Mouse (Mus musculus) midbrain, embryonic 13.5 days (tissue): Measurements from ENCODE around the gene Fhl1. TPM values are rescaled to one million over a fixed set of nuclear protein-coding genes. Genes with fewer than 3 reads are reported as not detected.
A peak's percentile ranks its signal among the peaks of the same experiment; 100 is the strongest.

Source experiments
- ATAC-seq: fragments of 200-750 bp; cut with Nextera tagmentation; 2 replicates; pipeline ENCODE4 v1.8.0; 2017; ENCODE audit warnings: mild to moderate bottlenecking, moderate TSS enrichment, moderate library complexity
- H3K27ac ChIP-seq: fragments of 300-500 bp; sonication (generic); 2 replicates; pipeline ENCODE4 v1.5.1; 2015; ENCODE audit warnings: inconsistent platforms, mild to moderate bottlenecking, moderate library complexity
- H3K27me3 ChIP-seq: fragments of 300-500 bp; sonication (generic); 2 replicates; pipeline ENCODE4 v1.6.1; 2015; ENCODE audit warnings: mild to moderate bottlenecking, inconsistent platforms
- H3K36me3 ChIP-seq: fragments of 300-500 bp; sonication (generic); 2 replicates; pipeline ENCODE4 v1.6.1; 2015; ENCODE audit warnings: mild to moderate bottlenecking, inconsistent platforms
- H3K4me1 ChIP-seq: fragments of 300-500 bp; sonication (generic); replicated peaks from 2 replicates; pipeline ENCODE4 v1.6.1; 2015; ENCODE audit warnings: inconsistent platforms
- H3K4me2 ChIP-seq: fragments of 300-500 bp; sonication (generic); replicated peaks from 2 replicates; pipeline ENCODE4 v1.6.1; 2015; ENCODE audit warnings: moderate library complexity, mild to moderate bottlenecking, inconsistent platforms
- H3K4me3 ChIP-seq: fragments of 300-500 bp; sonication (generic); replicated peaks from 2 replicates; pipeline ENCODE4 v1.5.1; 2015; ENCODE audit warnings: mild to moderate bottlenecking, inconsistent platforms
- H3K9ac ChIP-seq: fragments of 300-500 bp; sonication (generic); replicated peaks from 2 replicates; pipeline ENCODE4 v1.6.1; 2015; ENCODE audit warnings: mild to moderate bottlenecking, inconsistent platforms
- H3K9me3 ChIP-seq: fragments of 300-500 bp; sonication (generic); 2 replicates; pipeline ENCODE4 v1.6.1; 2016; ENCODE audit warnings: mild to moderate bottlenecking, inconsistent platforms
- WGBS: fragments of 180-500 bp; shearing (Covaris S2); methylation state at CpG from one replicate; pipeline ENCODE4 v1.1.7; 2015; 5-methylcytosine and 5-hydroxymethylcytosine counted together
- polyA plus RNA-seq: library from polyadenylated mRNA; unstranded; fragments of >200 nt; fragmentation: Nextera tagmentation; extraction: Ambion mirVana; gene quantifications from 2 replicates; pipeline ENCODE4 v1.2.1, GENCODE M21; 2015

Fhl1 gene
- polyA plus RNA-seq = 108 and 113 TPM in 2 replicates

GRCm38 (mm10) chrX:56731306-56732201 is at the start of gene Fhl1:
Gene Fhl1, plus strand, starts transcription at chrX:56731787.
- peak within 1 kb of the TSS; percentile 58 for H3K4me3 ChIP-seq

GRCm38 (mm10) chrX:56682156-56682720 is 49.3 kb upstream of the Fhl1 start:
- no peak for ATAC-seq
- H3K27me3 ChIP-seq = no peaks in the 10 kb centered on the region
- H3K27ac ChIP-seq = no peak overlapping the region
- no peak overlapping the region for H3K4me2 ChIP-seq
- no peak overlapping the region for H3K9ac ChIP-seq
- no peaks in the 10 kb centered on the region for H3K9me3 ChIP-seq
- H3K4me3 ChIP-seq = no peak overlapping the region
- H3K4me1 ChIP-seq = no peaks in the 10 kb centered on the region
- H3K36me3 ChIP-seq = no peaks in the 10 kb centered on the region
- WGBS = 67% methylated on average over 1 of the region's 1 CpGs

More at GRCm38 (mm10) chrX:56731306-56732201, at the start of gene Fhl1:
- Histone ChIP-seq H3K27me3 (no peaks in the 10 kb centered on the region), H3K9ac (peak within 1 kb of the TSS; percentile 73), H3K27ac (peak within 1 kb of the TSS; percentile 87), H3K36me3 (no peaks in the 10 kb centered on the region), H3K4me2 (peak within 1 kb of the TSS; percentile 55), H3K9me3 (no peaks in the 10 kb centered on the region), H3K4me1 (peaks cover 5% of the 10 kb centered on the region; the same call in 1 of the 2 replicates)
- ATAC-seq = peak; percentile 95
- 35% methylated on average over 62 of the region's 106 CpGs for WGBS

GRCm38 (mm10) chrX:56683521-56683920 is 48.1 kb upstream of the Fhl1 start:
- Histone ChIP-seq H3K9ac (no peak overlapping the region), H3K9me3 (no peaks in the 10 kb centered on the region)
- no peak for ATAC-seq

GRCm38 (mm10) chrX:56692554-56692953 is 39.0 kb upstream of the Fhl1 start:
- Histone ChIP-seq H3K9me3 (no peaks in the 10 kb centered on the region), H3K27me3 (no peaks in the 10 kb centered on the region), H3K27ac (no peak overlapping the region), H3K4me3 (no peak overlapping the region), H3K9ac (no peak overlapping the region), H3K4me1 (no peaks in the 10 kb centered on the region), H3K4me2 (no peak overlapping the region), H3K36me3 (no peaks in the 10 kb centered on the region)
- 90% methylated on average over 6 of the region's 6 CpGs for WGBS
- no peak for ATAC-seq

More at GRCm38 (mm10) chrX:56683521-56683920, 48.1 kb upstream of the Fhl1 start:
- no peaks in the 10 kb centered on the region for H3K27me3 ChIP-seq
- H3K4me1 ChIP-seq = no peaks in the 10 kb centered on the region
- H3K4me2 ChIP-seq = no peak overlapping the region
- no peaks in the 10 kb centered on the region for H3K36me3 ChIP-seq
- 77% methylated on average over 10 of the region's 10 CpGs for WGBS
- no peak overlapping the region for H3K27ac ChIP-seq
- no peak overlapping the region for H3K4me3 ChIP-seq

GRCm38 (mm10) chrX:56694539-56694938 is 37.0 kb upstream of the Fhl1 start:
- Histone ChIP-seq H3K4me2 (no peak overlapping the region), H3K27me3 (no peaks in the 10 kb centered on the region), H3K4me1 (no peaks in the 10 kb centered on the region), H3K27ac (no peak overlapping the region), H3K9ac (no peak overlapping the region), H3K36me3 (no peaks in the 10 kb centered on the region), H3K4me3 (no peak overlapping the region), H3K9me3 (no peaks in the 10 kb centered on the region)
- ATAC-seq = no peak
- 95% methylated on average over 2 of the region's 2 CpGs for WGBS

- Histone ChIP-seq H3K9ac (no peak overlapping the region), H3K36me3 (no peaks in the 10 kb centered on the region), H3K4me1 (no peaks in the 10 kb centered on the region), H3K27me3 (no peaks in the 10 kb centered on the region), H3K4me3 (no peak overlapping the region), H3K4me2 (no peak overlapping the region), H3K9me3 (no peaks in the 10 kb centered on the region), H3K27ac (no peak overlapping the region)
- WGBS = 86% methylated on average over 6 of the region's 6 CpGs
- ATAC-seq = no peak
Observed at GRCm38 (mm10) chrX:56697199-56697780, 34.3 kb upstream of the Fhl1 start.

GRCm38 (mm10) chrX:56697886-56698285 is 33.7 kb upstream of the Fhl1 start:
- H3K4me3 ChIP-seq = no peak overlapping the region
- 88% methylated on average over 4 of the region's 4 CpGs for WGBS
- H3K36me3 ChIP-seq = no peaks in the 10 kb centered on the region
- no peaks in the 10 kb centered on the region for H3K27me3 ChIP-seq
- H3K4me2 ChIP-seq = no peak overlapping the region
- H3K9me3 ChIP-seq = no peaks in the 10 kb centered on the region
- no peak overlapping the region for H3K27ac ChIP-seq
- no peak for ATAC-seq
- H3K9ac ChIP-seq = no peak overlapping the region
- no peaks in the 10 kb centered on the region for H3K4me1 ChIP-seq

- Histone ChIP-seq H3K9me3 (no peaks in the 10 kb centered on the region), H3K27me3 (no peaks in the 10 kb centered on the region), H3K4me1 (no peaks in the 10 kb centered on the region), H3K9ac (no peak overlapping the region), H3K4me3 (no peak overlapping the region), H3K27ac (no peak overlapping the region), H3K36me3 (no peaks in the 10 kb centered on the region), H3K4me2 (no peak overlapping the region)
- 82% methylated on average over 3 of the region's 3 CpGs for WGBS
- no peak for ATAC-seq
Observed at GRCm38 (mm10) chrX:56701261-56701660, 30.3 kb upstream of the Fhl1 start.

GRCm38 (mm10) chrX:56703965-56704562 is 27.5 kb upstream of the Fhl1 start:
- H3K9me3 ChIP-seq = no peaks in the 10 kb centered on the region
- H3K36me3 ChIP-seq = no peaks in the 10 kb centered on the region
- H3K4me3 ChIP-seq = no peak overlapping the region
- no peaks in the 10 kb centered on the region for H3K27me3 ChIP-seq
- 83% methylated on average over 8 of the region's 8 CpGs for WGBS
- no peaks in the 10 kb centered on the region for H3K4me1 ChIP-seq
- no peak overlapping the region for H3K4me2 ChIP-seq
- H3K27ac ChIP-seq = no peak overlapping the region
- no peak overlapping the region for H3K9ac ChIP-seq
- no peak for ATAC-seq

- H3K4me3 ChIP-seq = no peak overlapping the region
- WGBS = 84% methylated on average over 6 of the region's 6 CpGs
- H3K36me3 ChIP-seq = no peaks in the 10 kb centered on the region
- H3K4me2 ChIP-seq = no peak overlapping the region
- H3K9me3 ChIP-seq = no peaks in the 10 kb centered on the region
- H3K9ac ChIP-seq = no peak overlapping the region
- H3K27ac ChIP-seq = no peak overlapping the region
- H3K27me3 ChIP-seq = no peaks in the 10 kb centered on the region
- H3K4me1 ChIP-seq = no peaks in the 10 kb centered on the region
- ATAC-seq = no peak
Observed at GRCm38 (mm10) chrX:56708592-56709370, 22.8 kb upstream of the Fhl1 start.

- H3K27ac ChIP-seq = no peak overlapping the region
- H3K27me3 ChIP-seq = no peaks in the 10 kb centered on the region
- H3K4me1 ChIP-seq = no peaks in the 10 kb centered on the region
- no peak overlapping the region for H3K9ac ChIP-seq
- H3K4me3 ChIP-seq = no peak overlapping the region
- WGBS = 91% methylated on average over 1 of the region's 1 CpGs
- no peaks in the 10 kb centered on the region for H3K36me3 ChIP-seq
- no peaks in the 10 kb centered on the region for H3K9me3 ChIP-seq
- H3K4me2 ChIP-seq = no peak overlapping the region
- no peak for ATAC-seq
Observed at GRCm38 (mm10) chrX:56710522-56710921, 21.1 kb upstream of the Fhl1 start.
